Mouse (Mus musculus) MEL-GATA-1-ER (cell line): ENCODE measurements around the gene Evpl.
A peak's percentile ranks its signal among the peaks of the same experiment; 100 is the strongest.

Experiments
- DNase-seq: peaks from one replicate; pipeline ENCODE4 v3.0.0-alpha.2; 2012; ENCODE audit warnings: low read depth; ENCODE audit errors: extremely low read depth

Evpl gene

GRCm38 (mm10) chr11:116255982-116256675 lies 18.3 kb upstream of the Evpl start:
- DNase-seq: no peak

GRCm38 (mm10) chr11:116255090-116255981 lies 17.5 kb upstream of the Evpl start:
- no peak for DNase-seq

DNA sequence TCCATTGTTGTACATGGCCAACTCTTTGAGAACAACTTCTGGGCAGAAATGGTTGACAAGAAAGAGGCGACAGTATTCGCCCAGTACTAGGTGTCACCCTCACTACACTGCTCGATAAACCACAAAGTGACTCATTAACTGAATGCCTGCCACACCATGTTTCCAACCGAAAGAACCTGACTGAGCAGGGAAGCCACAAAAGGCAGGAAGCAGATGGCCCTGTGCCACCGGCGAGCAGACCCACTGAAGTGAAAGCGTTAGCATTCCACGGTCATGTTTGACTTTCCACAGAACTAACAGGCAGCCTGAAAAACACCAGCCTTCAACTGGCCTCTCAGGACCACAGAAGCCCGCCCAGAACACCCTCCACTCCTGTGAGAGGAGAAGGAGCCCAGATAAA lies 16.8 kb upstream of the Evpl start:
- DNase-seq: no peak

- no peak for DNase-seq
Observed at GRCm38 (mm10) chr11:116253076-116253600, 15.3 kb upstream of the Evpl start.

DNA sequence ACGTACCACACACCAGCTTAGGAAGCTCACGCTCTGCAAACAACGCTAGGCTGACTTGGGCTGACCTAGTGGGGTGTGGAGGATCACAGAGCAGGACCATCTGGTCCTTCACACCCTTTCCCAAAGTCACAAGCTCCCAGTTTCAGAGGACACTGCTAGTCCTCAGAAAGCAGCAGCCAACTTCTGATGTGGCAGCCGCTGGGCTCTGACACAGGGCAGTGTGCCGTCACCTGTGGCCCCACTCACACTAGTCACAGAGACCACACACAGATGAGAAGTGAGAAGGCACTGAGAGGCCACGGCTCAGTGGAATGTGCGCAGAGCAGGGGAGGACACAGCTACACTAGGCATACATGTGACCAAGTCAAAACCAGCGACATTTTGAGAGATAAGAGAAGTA lies 13.0 kb upstream of the Evpl start:
- no peak for DNase-seq

GRCm38 (mm10) chr11:116247502-116248222 lies 9.8 kb upstream of the Evpl start:
- DNase-seq: no peak

GRCm38 (mm10) chr11:116245616-116246015 lies 7.7 kb upstream of the Evpl start:
- no peak for DNase-seq

DNA sequence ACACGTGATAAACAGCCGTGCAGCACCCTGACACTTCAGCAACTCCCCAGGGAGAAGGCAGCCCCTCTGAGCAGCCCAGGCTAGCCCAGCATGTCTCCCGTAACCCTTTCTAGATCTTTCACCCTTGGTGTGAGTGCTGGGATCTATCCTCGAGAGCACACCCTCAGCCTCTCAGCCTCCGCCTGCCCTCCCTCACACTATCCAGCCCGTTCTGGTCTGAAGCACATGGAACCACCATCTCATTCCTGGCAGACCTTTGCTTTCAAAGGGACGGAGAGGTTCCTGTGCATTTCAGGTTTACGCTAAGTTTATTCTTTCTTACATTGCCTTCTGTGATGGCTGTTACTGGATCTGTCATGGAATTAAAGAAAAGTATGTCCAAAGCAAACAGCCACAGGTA lies 6.7 kb upstream of the Evpl start:
- no peak for DNase-seq

- no peak for DNase-seq
Observed at GRCm38 (mm10) chr11:116241744-116242235, 3.9 kb upstream of the Evpl start.

DNA sequence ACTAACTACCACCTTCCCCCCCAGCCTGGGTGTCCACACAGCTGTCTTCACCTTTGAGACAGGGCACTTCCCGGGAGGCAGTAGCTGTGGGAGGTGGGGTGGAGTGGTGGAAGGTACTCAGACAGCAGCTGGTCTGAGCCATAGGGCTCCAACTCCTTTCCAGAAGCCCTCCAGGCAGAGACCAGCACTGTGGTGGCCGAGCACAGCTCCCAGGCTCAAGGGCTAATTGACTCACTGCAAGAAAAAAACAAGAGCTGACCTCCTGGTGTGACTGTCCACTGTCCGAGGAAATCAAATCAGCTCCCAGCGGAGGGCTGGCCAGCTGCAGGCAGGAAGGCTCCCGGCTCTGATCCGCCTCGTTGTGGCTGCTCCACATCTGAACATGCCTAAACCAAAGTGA lies 1.9 kb upstream of the Evpl start:
- DNase-seq: no peak

DNA sequence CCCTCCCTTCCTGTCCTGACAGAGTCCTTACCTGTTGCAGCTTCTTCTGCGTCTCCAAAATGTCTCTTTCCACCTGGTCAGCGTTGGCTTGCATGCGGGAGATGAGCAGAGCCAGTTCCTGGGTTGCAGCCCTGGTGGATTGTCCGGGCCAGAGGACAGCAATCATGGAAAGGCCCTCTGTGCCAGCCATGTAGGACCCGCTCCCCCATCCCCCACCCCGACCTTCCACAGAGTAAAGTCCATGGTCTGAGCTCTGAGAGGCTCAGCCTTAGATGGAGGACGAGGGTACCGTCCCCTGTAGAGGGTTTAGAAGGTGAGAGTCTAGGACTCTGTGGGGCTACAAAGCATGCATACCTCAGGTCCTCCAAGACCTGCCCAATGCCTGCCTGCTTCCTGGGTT lies 3.0 kb downstream of the Evpl start:
- DNase-seq: no peak

- no peak for DNase-seq
Observed at GRCm38 (mm10) chr11:116232427-116232826, 5.5 kb downstream of the Evpl start.

DNA sequence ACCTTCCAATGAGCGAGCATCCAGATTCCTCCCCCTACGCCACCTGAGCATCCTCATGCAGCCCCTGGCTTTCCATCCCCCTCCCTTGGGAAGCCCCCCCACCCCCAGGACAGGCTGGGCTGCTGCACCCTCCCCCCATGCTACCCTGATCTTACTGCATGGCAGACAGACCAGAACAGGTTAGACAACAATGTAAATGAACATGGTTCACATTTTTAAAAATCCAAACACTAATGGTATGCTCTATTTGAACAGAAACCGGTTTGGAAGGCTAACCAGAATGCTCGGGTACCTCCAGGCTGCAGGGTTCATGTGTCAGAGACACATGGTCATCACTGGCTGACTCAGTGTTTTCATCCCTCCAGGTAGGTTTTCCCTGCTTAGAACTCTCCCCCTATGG lies 9.2 kb downstream of the Evpl start:
- no peak for DNase-seq

- DNase-seq: peak; percentile 26
Observed at GRCm38 (mm10) chr11:116226414-116226813, 11.5 kb downstream of the Evpl start.

DNA sequence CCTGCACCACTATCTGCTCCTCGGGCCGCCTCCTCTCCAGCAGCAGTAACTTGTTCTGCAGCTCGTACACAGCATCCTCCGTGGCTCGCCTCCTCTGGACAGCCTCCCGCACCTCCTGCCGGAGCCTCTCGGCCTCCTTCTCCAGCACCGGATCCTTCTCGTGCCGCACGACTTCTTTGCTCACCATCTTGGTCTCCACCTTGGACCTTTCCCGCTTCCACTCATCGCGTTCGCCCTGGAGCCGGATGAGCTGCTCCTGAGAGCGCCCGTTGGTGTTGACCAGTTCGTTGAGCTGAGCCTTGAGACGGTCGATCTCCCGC lies 15.2 kb downstream of the Evpl start:
- DNase-seq: no peak

DNA sequence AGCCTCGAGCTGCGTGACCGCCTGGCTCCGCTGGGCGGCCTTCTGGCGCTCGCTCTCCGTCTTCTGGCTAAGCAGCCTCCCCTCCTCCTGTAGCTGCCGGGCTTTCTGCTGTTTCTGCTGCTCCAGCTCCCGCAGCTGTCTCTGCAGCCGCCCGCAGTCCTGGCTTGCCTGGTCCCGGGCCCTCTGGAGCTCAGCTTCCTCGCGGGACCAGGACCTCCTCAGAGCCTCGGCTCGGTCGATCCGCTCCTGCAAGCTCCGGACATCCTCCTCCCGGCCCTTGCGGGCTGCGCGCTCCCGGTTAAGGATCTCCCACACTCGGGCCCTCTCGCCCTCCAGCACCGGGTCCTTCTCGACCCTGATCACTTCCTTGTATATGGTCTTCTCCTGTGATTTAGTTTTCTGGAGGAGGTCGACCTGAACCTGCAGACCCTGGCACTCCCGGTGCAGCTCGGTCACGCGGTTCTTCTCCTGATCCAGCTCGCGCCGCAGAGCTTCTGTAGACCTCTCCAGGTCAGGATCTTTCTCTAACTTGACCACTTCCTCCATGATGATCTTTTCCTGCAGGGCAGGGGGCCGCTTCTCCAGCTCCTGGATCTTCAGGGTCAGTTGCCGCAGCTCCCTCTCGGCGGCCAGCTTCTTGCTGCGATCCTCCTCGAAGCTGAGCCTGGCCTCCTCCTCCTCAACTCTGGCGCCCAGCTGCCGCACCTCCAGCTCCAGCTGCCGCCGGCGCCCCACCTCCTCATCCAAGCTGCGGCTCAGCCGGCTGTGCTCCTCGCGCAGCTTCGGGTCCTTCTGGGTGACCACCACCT lies 15.7 kb downstream of the Evpl start:
- DNase-seq: no peak

GRCm38 (mm10) chr11:116219885-116220284 lies 18.0 kb downstream of the Evpl start:
- DNase-seq: no peak

DNA sequence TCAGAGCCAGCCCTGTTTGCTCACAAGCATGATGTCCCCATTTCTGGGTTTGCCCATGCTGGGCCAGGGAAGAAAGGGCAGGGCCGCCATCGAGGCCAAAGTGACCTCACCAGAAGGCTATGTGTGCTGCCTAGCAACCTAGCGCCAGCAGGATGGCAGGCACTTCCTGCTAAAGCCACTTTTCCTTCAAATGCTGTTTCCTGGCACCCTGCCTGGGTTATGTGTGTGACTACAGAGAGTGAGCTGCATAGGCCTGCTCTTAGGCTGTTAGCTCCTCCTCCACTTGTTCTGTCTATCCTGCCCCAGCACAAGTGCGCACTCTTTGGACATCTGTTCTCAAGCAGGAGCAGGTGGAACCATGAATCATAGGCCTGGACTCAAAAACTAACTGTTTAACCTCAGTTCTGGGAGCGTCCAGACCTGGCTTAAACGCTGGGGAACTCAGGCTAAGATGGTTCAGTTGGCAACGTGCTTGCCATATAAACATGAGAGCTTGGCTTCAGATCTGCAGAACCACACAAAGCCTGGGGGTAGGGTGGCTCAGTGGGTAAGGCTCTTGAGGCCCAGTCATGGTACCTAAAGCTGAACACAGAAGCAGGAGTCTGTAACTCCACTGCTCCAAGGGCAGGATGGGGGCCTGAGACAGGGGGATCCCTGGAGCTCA lies 19.0 kb downstream of the Evpl start:
- no peak for DNase-seq

DNA sequence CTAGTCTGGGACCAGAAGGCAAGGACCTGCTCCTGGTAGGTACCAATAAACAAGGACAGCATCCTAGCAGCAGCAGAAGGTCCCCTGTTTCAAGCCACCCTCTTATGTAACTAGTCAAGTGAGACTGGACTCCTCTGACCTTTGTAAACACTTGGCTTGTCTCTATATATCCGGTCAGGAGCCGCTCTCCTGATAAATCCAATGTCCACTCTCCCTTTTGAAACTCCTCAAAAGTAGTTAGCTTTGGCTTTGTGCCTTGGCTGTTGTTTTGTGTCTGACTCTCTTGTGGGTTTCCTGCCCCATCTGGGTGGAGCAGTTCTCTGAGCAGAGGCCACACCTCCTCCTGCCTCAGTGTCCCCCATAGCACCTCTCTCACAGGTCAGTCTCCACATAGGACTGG lies 19.6 kb downstream of the Evpl start:
- DNase-seq: no peak

GRCm38 (mm10) chr11:116216549-116216948 lies 21.3 kb downstream of the Evpl start:
- DNase-seq: no peak
